Mouse (Mus musculus) gastrocnemius, postnatal 4 days (tissue): ENCODE results near the gene Il4ra. TPM values are rescaled to one million over a fixed set of nuclear protein-coding genes. Genes with fewer than 3 reads are reported as not detected.

Experiments
- DNase-seq, 2 experiments: peaks; one replicate each; pipeline ENCODE4 v3.0.0; 2021 to 2022; ENCODE audit warnings: low spot score in 2 of 2, mixed read lengths in 2 of 2
- long read RNA-seq, 2 experiments: library from polyadenylated mRNA; stranded (forward); transcript quantifications; one replicate each; pipeline ENCODE4 v2.0.0; 2021
- total RNA-seq, 2 experiments: library from RNA; stranded (reverse); gene quantifications; 2 replicates each; pipeline ENCODE4 v1.2.3; 2021

The Il4ra gene
- 10 to 100 TPM; 14.5 to 15.1 TPM for total RNA-seq
- long read RNA-seq, experiment 1, full-length matches to known transcripts = 9 of 27 reads
- long read RNA-seq, experiment 1, partial matches to known transcripts = 9 of 27 reads
- long read RNA-seq, experiment 1, other reads (novel, unspliced or antisense) = 9 of 27 reads
- long read RNA-seq, experiment 2, full-length matches to known transcripts = 22 of 44 reads
- long read RNA-seq, experiment 2, partial matches to known transcripts = 8 of 44 reads
- long read RNA-seq, experiment 2, other reads (novel, unspliced or antisense) = 14 of 44 reads

DNA sequence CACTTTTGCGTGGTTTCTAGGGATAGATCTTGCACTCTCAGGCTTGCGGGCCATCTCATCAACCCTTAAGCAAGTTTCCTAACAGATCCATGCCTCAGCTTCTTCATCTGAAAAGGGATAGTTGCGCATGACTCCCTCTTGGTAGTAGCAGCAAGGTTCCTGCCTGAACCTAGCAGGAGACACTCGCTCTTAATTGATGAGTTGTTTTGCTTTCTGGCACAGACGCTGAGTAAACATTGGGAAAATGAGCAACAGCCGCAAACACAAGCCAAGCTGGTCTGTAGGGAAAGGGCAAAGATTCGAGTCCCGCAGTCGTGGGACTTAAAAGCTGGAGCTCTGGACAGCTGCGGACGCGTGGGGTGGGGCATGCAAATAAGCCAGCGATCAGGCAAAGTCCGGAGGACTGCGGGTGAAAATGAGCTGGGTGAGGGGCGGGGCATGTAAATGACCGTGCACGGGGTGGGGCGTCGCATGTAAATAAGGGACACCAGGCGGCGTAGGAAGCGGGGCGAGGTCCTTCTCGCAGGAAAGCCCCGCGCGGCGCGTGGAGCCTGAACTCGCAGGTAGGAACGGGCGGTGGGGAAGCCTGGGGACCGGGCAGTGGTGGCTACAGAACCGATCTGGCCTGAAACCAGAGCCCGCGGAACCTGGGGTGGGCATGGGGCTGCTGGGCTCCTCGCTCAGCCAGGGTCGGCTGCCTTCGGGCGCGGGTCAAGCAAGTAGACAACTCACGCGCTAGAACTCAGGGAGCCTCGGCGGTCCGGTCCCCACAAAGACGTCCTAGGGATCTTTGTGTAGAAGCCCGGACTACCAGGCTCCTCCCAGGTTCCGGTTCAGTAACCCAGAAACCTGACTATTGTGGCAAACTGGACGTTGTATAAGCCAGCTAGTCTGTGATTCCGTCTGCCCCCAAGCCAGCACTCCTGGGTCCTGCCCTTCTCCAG, at the start of gene Il4ra:
Gene Il4ra, plus strand, starts transcription at position 355 of the 944 bp plus-strand sequence.
- peak; percentile 76 to 89 for DNase-seq

DNA sequence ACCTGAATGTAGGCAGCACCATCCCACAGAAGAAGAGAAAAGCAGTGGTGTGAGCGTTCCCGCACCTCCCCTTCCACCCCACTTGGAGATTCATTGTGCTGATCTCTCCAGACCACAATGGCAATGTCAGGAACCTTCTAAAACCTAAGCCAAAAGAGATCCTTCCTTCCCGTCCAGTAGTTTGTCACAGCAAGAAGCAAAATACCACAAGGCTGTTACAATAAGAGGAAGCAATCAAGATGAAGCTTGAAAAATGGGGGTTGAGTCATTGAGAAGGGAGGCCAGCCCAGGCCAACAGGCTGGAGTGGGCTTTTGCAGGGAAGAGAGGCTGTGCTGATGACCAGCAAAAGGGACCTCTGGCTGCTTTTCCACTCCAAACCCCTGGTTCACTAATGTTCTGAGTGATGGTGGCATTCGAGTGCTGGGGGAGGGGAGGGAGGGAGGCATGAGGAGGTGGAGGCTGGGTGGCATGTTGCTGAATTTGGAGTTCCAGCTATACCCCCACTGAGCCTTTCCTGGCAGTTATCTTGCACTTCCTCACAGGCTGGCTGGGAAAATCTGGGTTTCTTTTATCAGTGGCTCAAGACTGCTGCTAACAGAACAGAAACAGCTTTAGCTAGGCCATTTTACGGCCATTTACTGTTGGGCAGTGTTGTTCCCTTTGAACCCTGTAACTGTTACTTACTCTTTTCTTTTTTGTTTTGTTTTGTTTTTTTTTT, 48.4 kb upstream of the Il4ra start:
- DNase-seq = no peak

DNA sequence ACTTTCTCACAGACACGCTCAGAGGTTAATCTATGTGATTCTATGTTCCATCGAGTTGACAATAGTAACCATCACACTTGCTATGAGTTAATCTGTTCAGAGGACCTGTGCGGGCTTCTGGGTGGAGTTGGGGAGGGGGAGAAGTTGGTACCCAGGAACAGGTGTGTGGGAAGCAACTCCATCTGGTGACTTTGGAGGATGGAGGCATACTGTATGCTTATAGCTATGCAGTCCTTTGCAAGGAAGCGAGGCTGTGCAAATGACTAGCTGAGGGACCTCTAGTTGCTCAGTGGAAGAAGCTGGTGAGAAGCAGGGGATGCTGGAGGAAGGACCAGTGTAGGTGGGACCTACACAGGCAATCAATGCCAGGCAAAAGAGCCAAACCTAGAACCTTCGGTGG, 47.3 kb upstream of the Il4ra start:
- DNase-seq = no peak

DNA sequence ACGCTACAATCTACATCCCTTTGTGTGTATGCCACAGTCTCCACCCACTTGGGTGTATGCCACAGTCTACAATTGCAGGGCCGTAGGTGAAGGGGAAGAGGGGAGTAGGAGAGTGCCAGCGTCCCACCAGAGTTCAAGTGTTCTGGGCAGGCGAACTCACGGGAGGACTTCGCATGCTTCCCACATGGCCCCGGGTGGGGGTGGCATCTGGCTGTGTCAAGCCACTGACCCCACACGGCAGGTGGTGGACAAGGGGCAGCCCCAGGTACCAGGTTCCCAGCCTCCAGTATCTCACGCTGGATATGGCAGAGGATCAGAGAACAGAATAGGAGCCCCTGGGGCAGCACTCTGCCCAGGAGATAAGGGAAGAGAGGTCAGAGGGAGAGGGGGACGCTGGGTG, 46.4 kb upstream of the Il4ra start:
- no peak for DNase-seq

DNA sequence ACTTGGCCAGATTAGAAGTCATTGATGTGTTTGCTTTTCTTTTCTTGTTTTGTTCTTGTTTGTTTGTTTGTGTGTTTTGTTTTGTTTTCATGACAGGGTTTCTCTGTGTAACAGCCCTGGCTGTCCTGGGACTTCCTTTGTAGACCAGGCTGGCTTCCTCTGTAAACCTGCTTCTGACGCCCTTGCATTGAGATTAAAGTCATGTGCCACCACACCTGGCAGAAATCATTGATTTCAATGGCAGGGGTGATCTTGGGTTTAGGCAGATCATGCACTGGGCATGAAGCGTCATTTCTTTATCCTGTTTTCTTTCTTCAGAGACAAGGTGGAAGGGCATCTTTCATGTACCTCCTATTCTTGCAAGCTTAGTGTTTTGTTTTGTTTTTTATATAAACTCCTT, 44.6 kb upstream of the Il4ra start:
- no peak for DNase-seq

DNA sequence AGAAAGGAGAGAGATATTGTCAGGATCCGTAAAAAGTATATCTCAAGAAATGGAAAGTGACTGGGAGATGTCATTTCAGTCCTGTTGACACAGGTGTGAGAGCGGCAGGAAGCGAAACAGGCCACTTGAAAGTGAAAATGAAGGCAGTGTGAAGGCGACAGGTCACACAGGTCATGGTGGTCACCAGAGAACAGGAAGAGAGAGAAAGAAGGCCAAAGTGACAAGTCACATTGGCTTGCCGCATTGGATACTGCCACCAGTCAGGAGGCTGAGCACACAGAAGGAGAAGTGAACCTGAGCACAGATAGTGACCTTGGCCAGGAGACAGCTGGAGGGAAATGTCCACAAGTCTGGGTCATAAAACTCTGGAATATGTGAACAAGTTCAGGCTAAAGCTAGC, 40.5 kb upstream of the Il4ra start:
- no peak for DNase-seq

DNA sequence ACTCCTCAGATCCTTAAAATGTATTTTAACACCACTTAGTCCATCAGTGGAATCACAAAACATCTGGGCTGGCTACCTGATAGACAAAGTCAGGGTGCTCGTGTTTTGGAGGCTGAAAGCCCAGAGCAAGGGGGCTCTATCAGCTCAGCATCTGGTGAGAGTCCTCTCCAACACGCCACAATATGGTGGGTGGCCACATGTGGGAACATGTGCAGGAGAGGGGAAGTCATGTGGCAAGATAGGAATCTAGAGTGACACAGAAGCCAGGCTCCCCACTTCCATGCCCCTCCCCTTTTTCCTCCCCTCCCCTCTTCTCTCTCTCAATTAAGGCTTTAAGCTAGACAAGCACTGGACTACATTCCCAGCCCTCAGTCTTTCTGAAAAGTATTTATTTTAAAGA, 40.1 kb upstream of the Il4ra start:
- DNase-seq = no peak

DNA sequence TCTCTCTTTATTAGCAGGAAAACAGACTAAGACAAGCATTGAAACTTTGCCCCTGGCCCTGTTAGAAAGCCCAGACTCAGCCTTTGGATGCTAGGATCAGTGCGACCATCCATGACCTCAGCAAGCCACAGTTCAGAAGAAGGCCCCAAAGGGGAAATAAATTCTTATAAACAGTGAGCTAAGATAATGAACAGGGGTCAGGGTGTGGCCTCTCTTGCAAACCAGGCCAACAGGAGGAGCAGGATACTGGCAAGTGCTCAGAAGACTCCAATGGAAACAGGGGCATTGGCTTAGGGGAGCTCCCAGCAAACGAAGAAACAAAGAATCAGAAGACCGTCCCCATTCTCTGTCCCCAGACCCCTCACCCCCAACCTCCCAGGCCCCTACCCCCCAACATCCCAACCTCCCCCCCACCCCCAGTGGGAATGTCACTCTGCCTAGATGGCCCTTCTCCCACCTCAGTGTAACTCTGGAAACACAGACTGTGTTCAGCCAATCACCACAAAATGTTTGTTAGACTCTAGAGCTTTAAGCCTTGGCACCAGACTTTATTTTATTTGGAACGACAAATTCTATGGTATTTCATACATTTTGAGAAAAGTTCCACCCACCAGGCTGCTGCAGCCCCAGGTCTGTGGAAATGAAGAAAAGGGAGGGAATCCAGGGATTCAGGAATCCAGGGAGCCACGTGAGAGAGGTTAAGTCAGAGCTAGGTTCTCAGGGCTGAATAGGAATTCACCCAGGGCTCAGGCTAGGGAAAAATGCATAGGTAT, 36.7 kb upstream of the Il4ra start:
- DNase-seq = peak in 1 of 2 experiments; percentile 12

DNA sequence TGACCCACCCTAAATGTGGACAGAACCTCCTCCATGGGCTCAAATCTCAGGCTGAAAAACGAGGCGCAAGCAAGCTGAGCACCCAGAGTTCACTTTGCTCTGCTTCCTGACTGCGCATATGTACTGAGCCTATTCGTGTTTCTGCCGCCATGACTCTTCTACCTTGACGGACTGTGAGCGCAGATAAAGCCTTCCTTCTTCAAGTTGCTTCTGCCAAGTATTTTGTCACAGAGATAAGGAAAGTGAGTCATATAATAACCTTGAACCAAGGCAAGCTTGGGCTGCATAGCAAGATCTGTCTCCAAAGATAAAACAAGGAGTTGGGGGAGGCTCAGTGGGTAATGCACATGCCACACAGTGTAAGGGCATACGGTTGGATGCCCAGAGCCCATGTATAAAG, 35.2 kb upstream of the Il4ra start:
- no peak for DNase-seq

DNA sequence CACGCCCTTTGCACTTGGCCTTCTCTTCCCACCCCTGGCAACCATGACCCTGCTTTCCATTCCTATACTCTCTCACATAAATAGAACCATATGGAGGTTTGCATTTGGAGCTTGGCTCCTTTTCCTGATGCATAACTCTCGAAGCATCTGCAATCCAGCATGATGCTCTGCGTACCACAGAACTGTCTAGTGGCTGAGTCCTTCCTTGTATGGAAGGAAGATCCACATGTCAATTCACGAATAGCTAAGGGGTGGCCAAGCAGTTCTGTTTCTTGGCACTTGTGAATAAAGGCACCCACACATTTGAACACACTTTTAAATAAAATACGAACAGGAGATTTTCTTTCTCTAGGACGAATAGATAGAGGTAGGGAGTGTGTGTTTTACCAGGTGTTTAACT, 34.5 kb upstream of the Il4ra start:
- DNase-seq = no peak

DNA sequence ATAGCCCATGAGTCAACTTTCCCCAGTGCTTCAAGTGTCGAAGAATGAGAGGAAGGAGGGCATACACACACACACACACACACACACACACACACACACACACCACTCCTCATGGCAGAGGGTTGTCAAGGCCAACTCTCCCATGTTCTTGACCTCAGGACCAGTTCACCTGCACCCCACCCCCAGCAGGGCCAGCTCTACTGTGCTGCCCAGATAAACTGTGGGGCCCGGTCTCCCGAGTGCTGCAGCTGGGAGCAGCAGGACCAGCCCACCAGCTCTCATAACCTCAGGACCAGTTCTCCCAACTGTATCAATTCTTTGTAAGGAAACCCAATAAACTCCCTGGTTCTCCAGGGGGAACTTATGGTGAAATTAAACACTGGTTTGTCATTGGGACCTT, 32.2 kb upstream of the Il4ra start:
- DNase-seq = no peak

DNA sequence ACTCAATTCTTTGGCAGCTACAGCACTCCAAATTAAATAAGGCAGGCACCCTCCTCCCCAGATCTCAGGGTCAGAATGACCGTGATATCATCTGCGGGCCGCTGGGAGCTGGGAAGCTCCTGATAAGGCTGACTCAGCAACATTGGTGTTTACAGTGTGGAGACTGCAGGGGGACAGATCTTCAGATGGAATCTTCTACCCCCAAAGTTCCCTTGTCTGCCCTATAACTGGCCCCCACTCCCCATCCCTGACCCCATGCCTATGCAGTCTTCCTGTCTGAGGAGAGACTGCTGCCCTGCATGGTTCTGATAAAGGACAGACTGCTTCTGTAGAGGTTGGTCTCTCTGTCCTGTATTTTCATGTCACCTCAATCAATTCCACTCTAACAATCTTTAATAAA, 28.9 kb upstream of the Il4ra start:
- DNase-seq = no peak

DNA sequence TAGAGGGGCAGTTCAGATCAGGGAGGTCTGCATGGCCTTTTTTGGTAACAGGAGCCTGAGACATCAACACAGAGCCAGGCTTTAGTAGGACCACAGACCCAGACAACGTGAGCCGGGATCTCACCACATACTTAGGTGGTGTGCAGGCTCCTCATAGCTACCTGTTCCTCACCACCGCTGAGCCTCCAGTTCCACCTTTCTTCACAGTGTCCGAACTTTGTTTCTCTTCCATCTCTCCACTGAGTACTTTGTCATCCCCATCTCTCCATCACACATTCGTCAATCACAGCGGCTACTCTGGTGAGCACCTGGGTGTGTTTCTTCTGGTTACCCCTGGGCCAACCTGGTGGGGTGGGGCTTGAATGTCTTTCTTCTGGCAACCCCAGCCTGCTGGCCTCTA, 24.7 kb upstream of the Il4ra start:
- DNase-seq = no peak

DNA sequence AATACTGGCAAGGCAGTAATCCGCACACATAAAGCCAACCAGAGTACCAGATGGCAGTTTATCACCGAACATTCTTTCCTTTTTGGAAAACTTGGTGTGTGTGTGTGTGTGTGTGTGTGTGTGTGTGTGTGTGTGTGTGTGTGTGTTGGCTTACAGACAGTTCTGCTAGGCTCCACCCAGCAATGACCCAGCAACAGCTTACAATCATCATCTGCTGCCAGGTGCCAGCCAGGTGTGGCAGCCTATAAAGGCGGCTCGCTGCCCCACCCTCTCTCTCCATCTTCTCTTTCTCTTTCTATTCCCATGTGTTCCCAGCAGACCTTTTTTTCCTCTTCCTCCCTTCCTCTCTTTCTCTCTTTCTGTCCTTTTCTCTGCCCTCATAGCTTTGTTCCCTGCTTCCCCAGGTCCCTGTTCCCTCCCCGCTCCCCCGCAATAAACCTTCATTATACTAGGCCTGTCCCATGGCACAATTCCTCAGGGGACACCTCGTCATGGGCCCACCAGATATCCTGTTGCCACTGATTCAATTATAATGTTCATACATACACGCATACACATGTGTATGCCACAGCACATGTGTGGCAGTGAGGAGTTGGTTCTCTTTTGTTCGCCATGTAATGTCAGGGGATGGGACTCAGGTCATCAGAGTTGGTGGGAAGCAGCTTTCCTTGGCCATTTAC, 23.9 kb upstream of the Il4ra start:
- no peak for DNase-seq

DNA sequence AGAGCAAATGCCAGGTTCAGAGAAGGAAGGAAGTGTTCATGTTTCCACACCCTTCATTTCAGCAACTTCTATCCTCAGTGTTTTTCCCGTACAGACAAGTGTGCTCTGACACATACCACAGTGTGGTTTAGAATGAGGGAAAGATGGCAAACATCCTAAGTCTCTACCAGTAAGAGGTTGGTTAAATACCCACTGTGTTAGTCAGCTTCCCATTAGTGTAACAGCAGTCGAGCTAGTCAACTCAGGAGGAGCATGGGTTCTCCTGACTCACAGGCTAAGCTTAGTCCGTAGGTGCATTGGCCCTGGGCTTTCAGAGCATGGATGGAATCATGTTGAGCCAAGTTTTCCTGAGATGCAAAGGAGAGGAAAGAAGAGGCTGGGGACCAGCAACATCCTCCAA, 12.6 kb upstream of the Il4ra start:
- DNase-seq = no peak

DNA sequence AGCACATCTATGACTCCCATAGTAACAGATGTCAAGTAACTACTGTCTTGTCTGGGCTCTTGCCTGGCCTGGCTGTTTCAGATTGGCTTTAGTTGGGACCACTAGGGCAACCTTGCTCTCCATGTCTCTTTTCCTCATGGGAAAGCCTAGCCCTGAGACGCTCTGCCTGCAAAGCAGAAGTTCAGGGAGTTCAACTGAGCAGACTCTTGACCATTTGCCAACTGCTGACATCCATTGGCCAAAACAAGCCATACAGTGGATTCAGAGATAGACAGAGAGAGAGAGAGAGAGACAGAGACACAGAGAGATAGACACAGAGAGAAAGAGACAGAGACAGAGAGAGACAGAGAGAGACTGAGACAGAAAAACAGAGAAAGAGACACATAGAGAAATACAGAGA, 10.9 kb upstream of the Il4ra start:
- peak in 1 of 2 experiments; percentile 11 for DNase-seq

DNA sequence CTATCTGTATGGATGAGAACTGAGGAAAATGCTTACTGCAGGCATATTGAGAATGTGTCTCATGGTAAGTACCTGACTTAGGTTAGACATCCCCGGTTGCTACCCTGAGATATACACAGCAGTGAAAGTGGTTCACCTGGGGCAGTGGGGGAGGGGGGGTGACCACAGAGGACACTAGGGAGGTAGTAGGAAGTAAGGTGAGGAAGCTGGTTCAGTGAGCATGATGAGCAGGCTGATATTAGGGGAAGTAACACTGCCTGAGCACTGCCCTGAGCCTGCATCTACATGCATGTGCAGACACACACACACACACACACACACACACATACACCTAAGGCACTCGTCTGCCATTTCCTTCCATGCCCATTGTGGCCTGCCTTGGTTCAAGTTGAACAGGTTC, 10.1 kb upstream of the Il4ra start:
- DNase-seq = no peak

DNA sequence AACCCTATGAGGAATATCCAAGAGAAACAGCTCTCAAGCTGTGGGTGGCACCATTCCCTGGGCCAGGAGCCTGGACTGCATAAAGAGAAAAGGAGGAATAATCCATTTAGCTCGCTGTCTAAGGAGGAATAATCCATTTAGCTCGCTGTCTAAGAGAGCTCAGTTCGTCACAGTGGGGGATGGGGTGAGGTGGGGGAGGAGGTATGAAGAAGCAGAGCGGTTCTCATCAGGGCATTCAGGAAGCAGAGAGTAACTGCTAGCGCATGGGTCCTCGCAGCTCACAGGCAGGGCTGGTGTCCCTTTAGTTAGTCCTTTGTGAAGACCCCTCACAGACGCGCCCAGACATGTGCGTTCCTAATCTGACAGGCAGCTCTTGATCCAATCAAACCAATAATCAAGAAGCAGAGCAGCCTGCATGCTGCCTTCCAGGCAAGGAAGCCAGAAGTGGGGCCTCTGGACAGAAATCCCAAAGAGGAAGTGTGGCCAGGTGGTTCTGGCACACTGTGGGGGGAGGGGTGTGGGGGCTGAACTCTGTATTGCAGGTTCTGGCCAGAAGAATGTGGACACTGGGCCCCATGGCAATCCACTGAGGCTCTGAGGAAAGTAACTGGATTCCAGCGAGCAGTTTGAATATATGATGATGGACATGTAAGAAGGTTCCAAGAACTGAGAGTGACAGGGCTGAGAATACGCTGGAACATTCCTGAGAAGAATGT, 9.4 kb upstream of the Il4ra start:
- peak in 1 of 2 experiments; percentile 11 for DNase-seq

DNA sequence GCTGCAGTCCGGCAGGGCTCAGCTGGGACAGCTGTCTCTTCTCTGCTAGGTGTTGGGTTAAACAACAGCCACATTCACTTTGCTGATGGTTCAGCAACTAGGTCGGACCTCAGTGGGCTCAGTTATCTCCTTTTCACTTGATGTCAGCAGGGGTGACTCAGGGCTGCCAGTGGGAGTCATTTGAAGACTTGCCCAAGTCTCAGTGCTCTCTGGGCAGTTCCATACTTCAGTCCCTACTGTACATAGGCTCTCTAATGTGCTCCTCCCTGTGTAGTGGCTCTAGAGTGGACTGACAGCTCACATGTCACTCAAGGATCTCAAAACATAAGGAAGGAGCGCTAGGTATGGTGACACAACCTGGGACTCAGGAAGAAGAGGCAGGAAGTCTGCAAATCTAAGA, 8.4 kb upstream of the Il4ra start:
- DNase-seq = peak in 1 of 2 experiments; percentile 8

DNA sequence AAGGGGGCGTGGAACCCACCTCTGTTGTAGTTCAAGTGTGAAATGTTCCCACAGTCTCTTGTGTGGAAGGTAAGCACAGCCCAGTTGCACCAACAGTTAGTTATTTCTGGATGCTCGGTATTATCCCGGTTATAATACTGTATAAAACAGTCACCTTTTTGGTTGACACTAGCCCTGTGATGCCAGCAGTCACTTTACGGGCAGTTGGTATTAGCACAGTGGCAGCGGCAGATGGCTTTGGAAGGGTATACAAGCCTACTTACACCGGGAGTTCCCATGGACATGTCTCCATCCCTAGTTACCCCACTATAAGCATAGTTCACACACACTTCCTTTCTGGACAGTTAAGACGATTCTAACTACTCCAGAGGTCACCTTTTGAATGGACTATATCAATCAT, 6.6 kb upstream of the Il4ra start:
- no peak for DNase-seq
